Mouse (Mus musculus) E14TG2a.4 (cell line): ENCODE measurements around the gene Spop.

Experiments
- CTCF ChIP-seq: conservative IDR thresholded peaks from 2 replicates; pipeline ENCODE4 v1.5.1; 2014; ENCODE audit warnings: low read length
- NANOG ChIP-seq: IDR thresholded peaks from 2 replicates; pipeline ENCODE4 v1.6.1; 2014; ENCODE audit warnings: borderline replicate concordance, low read length, mixed read lengths

DNA sequence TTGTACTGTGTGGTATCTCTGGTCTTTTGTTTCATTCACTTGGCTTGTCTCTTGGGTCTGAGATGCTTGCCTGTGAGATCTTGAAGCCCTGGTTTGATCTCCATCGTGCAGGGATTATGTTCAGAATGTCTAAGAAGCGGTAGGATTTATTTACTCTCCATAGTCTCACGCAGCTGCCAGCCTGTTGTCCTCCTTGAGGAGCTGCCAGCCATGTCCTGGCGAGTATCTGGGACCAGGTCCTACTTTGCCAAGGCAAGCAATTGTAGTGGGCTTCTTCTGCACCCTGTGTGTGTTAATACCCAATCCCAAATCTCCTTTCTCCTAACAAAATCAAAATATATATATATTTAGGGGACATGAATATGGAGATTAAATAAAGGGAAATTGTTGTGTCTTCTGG is 79.1 kb downstream of the Spop start:
- TF ChIP-seq CTCF = no peak
- TF ChIP-seq NANOG = no peak
